Mouse (Mus musculus) lung, postnatal 10 days (tissue): Measurements from ENCODE around the gene Tbc1d32.

Source experiments
- DNase-seq: peaks from one replicate; pipeline ENCODE4 v3.0.0; 2021

Gene Tbc1d32

GRCm38 (mm10) chr10:56106333-56106995 is 122.0 kb downstream of the Tbc1d32 start, which contains the start of gene Msl3l2:
Gene Msl3l2 (plus strand): TSS chr10:56106917.
- peak; percentile 97 for DNase-seq

DNA sequence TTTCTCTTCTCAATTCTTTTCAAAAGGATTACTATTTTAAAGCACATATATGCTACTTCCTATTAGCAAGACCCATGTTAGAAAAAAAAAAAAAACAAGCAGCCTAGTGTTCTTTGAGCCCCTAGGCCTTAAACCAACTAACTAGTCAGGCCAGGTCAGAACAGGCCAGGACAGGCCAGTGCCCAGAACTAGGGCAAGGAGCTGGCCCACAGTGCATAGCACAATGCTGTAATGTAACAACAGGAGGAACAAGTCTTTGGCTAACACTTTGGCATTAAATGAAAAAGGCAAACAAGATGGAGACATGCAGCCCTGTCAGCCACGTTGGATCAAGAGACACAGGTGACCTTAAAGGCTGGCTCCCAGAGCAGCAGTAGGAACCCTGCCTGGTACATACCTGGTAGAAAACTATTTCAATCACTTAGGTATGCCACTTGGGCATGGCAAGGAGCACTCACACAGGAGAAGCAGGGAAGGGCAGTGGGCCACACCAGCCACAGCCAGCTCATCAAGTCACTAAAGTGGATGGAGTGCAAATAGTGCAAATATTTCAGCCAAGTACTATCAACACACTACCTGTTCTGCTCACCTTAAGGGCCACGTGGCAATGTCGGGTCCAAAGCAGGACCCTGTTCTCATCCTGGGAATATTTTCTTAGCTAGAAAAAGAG is 128.7 kb downstream of the Tbc1d32 start:
- peak; percentile 28 for DNase-seq

- DNase-seq, result no peak
Measured at GRCm38 (mm10) chr10:56099126-56099525, 129.4 kb downstream of the Tbc1d32 start.

DNA sequence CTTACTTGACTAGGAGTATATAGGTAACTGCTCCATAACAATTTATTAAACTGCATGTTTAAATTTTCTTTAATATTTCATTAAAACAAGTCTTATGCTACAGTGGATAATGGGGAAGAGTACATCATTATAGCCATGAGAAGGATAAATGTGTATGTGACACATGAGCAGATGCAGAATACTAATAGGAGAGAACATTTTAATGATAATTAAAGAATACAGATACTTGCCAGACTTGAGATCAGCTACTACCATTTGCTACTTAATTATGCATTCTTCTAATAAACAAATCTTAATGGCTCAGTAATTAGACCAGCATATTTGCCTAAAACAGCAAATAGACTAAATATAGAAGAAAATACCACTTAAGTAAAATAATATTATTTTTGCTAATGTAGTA is 131.7 kb downstream of the Tbc1d32 start:
- DNase-seq, result no peak

DNA sequence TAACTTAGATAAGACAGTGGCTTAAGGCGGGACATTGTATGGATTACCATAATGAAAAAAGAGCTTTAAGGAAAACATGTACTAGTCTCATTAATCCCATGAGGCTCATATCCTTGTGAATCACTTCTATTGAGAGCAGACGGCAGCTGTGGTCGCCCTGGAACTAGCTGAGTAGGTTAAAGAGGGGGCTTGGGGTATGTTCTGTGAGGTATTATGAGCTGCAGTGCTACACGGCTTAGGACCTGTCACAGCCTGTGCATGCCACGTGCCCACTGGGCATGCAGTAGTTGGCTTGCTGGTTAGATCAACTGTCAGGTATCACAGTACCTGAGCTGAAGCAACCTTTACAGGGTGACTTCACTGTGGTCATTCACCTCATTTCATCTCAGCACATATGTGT is 133.9 kb downstream of the Tbc1d32 start:
- no peak for DNase-seq

- DNase-seq, result no peak
Measured at GRCm38 (mm10) chr10:56089714-56090113, 138.8 kb downstream of the Tbc1d32 start.

DNA sequence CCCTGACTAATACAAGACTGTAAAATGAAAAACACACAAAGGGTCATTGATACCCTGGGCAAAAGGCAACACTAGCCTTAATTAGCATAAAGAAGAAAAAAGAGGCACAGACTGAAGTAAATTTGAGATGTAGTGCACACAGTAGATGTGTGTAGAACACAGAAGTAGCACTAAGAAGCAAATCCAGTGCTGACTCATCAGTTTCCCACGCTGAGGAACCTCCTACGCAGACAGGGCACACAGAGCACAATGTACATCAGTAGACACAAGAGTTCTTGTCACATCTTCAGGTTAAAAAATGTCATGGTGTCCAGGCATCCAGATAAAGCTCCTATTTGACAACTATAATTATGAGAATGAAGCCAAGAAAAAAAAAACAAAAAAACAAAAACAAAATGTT is 165.7 kb downstream of the Tbc1d32 start:
- DNase-seq, result no peak

DNA sequence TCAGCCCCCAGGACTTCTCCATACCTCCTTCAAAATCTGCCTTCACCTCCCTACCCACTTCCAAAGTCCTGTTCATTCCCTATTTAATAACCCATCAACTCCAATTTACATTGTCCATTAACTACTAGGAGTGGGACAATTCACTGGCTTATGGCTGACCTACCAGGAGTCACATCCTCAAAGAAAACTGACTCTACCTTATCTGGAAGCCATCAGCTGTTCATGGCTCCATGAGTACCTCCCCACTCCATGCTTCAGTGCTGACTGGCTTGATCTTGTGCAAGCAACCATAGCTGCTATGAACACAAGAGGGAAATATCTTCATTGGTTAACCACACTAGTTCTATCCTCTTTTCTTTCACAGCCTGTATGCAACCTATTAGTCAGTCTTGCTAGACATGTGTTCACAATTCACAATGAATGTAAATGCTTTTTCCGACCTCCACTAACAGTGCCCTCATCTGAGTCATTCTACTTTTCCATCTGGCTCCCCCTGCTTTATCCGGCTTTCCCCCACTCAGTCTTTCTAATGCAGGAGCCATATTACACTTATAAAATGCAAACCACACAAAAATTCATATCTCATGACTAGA is 167.2 kb downstream of the Tbc1d32 start:
- no peak for DNase-seq

DNA sequence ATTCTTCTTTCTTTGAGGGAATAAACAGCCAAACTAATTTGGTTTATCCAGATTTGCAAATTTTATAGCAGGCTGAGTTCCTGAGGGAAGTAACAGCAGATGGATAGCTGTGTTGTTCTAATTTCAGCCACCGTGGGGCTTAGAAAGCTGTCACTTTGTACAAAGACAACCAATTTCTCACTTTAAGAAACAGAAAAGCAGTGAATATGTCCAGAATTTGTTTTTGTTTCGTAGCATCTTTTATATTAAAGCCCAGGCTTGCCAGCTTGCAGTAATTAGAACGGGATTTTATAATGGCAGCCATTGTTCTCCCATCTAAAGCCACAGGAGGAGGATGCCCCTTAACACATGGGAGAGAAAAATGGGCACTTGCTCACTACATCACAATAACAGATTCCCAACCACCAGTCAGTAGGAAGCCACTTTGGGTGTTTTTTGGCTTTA is 169.5 kb downstream of the Tbc1d32 start:
- DNase-seq, result no peak

DNA sequence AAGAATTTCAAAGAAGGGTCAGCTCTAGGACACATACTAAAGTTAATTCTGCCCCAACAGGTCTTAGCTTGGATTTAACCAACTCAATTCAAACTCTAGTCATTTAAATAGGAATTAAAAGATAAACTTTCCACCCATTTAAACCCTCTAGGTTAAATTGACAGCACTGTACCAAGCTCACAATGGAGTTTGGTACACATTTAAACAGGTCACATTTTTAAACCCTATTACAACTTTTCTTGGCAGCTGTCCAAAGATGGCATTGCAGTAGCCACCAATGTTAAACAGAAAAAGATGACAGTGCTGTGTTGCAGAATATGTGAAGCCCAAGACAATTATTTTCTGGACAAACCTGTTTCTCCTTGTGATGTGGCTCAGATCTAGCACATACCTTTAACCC is 203.1 kb downstream of the Tbc1d32 start:
- DNase-seq, result no peak

- no peak for DNase-seq
Measured at GRCm38 (mm10) chr10:56024579-56024978, 203.9 kb downstream of the Tbc1d32 start.

DNA sequence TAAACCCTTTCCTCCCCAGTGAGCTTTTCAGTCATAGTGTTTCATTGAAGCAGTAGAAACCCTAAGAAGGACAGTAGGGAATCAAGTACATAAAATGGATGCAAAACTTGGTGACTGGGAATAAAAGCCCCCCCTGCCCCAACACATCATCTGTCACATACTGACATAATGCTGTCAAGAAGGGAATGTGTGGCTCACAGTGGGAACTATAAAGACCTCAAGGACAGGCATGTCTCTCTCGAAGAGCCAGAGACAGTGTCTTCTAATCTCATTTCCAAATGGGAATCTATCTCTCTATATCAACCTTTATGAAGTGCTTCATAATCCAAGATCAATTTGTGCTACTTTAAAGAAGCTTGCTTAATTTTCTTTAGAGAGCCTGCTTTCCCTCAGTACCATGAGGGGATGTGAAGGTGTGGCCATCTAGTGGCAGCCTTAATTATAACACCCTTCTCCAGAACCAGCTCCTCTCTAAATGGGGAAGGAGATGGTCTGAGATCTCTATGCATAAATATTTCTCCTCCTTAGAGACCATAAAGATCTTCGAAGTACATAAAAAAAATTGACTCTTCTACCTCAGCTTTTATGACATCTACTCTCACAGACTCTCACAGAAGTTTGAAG is 248.5 kb downstream of the Tbc1d32 start:
- DNase-seq, result peak; percentile 49

DNA sequence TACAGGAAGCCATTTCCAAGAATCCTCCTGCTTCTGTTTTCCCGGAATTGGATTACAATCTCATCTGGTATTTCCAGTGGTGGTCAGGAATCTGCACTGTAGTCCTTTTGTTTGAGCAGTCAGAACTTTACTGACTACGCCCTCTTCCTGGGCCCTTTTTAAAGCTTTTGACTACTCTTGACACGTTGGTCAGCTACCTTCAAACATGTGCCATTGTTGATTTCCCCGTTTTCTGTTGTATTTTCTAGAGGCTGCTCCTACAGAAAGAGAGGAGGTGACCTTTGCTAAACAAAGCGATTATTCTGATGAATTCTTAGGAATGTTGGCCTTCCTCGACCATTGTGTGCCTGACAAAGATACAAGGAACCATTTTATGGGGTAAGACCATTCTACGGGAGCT is 250.5 kb downstream of the Tbc1d32 start:
- DNase-seq, result no peak
